Mouse (Mus musculus): ENCODE results near the gene Polr3e. TPM values are rescaled to one million over a fixed set of nuclear protein-coding genes. Genes with fewer than 3 reads are reported as not detected.

The Polr3e gene
- polyA plus RNA-seq (2012; rRNA removed): 29.7 and 31.4 TPM in 2 replicates

GRCm38 (mm10) chr7:120917592-120918461 lies at the start of gene Polr3e:
Polr3e (plus strand) TSS chr7:120917744.

GRCm38 (mm10) chr7:120982200-120982841 lies 64.8 kb downstream of the Polr3e start, which contains the start of the genes Cdr2 and Mfsd13b:
Cdr2 (minus strand) TSS chr7:120982312.
Mfsd13b (plus strand) TSS chr7:120982509.

Other genes with a start within 250 kb of the Polr3e start
- not detected in 2 replicates for gene Pdzd9, start 247.4 kb upstream of the Polr3e start, polyA plus RNA-seq (2012; rRNA removed)
- 16.8 and 21.9 TPM in 2 replicates for gene Mosmo, start 240.1 kb upstream of the Polr3e start, polyA plus RNA-seq (2012; rRNA removed)
- 7.0 TPM in 2 replicates for gene Vwa3a, start 178.4 kb upstream of the Polr3e start, polyA plus RNA-seq (2012; rRNA removed)
- gene Gm5737, start 105.4 kb upstream of the Polr3e start, polyA plus RNA-seq (2012; rRNA removed): 0.67 and 1.1 TPM in 2 replicates
- 48.4 and 59.3 TPM in 2 replicates for gene Eef2k, start 74.9 kb upstream of the Polr3e start, polyA plus RNA-seq (2012; rRNA removed)
- 12.5 and 21.6 TPM in 2 replicates for gene Cdr2, start 64.6 kb downstream of the Polr3e start, polyA plus RNA-seq (2012; rRNA removed)
- gene Mfsd13b, start 64.8 kb downstream of the Polr3e start, polyA plus RNA-seq (2012; rRNA removed): 0.41 and 0.52 TPM in 2 replicates
- gene Mettl9, start 116.7 kb downstream of the Polr3e start, polyA plus RNA-seq (2012; rRNA removed): 35.3 and 51.4 TPM in 2 replicates
- 0.93 and 1.2 TPM in 2 replicates for gene Igsf6, start 156.8 kb downstream of the Polr3e start, polyA plus RNA-seq (2012; rRNA removed)
- 0.31 and 0.33 TPM in 2 replicates for gene Otoa, start 163.9 kb downstream of the Polr3e start, polyA plus RNA-seq (2012; rRNA removed)